Mouse (Mus musculus) liver, adult 2 months (tissue): Measurements from ENCODE around the gene Actn1.

Experiments
- CTCF ChIP-seq: fragments of 200-500 bp; IDR thresholded peaks from 2 replicates; pipeline ENCODE4 v1.5.1; 2011; ENCODE audit warnings: low read depth, low read length, control low read depth
- POLR2A ChIP-seq: fragments of 200-500 bp; IDR thresholded peaks from 2 replicates; pipeline ENCODE4 v1.6.1; 2011; ENCODE audit warnings: low read length, control low read depth; ENCODE audit not compliant: insufficient read depth; ENCODE audit errors: extremely low read depth

DNA sequence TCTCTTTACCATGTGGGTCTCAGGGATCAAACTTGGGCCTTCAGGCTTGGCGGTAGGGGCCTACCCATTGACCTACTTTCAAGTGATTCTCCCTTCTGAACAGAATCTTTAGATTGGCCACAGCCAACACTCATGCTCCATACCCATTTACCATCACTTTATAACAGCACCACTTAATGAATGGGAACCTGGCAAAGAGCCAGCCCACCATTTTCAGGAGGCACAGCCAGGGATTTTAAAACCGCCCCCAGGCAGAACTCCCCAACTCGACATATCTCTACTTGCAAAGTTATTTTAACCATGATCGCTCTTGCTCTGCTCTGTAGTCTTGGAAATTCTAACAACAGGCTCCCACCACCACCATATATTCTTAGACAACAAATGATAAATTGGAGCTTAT, 93.5 kb downstream of the Actn1 start:
- TF ChIP-seq CTCF (no peak), POLR2A (no peak)
